Mouse (Mus musculus) megakaryocyte, embryonic 14.5 days (primary cell): ENCODE measurements at regions not wholly inside any gene's neighbourhood (a gene's known extent, or its start where the extent isn't known, plus 50 kb on each side); places are given as distances from the start of the nearest gene placed in this dataset.

Experiments used
- H3K27me3 ChIP-seq: replicated peaks from 2 replicates; pipeline ENCODE3; 2012; ENCODE audit warnings: inconsistent platforms
- H3K36me3 ChIP-seq: replicated peaks from 2 replicates; pipeline ENCODE3; 2012; ENCODE audit warnings: low read length, inconsistent platforms, mixed read lengths
- H3K4me1 ChIP-seq: 2 replicates; pipeline ENCODE4 v1.6.1; 2012; ENCODE audit warnings: inconsistent platforms
- H3K4me3 ChIP-seq: replicated peaks from 2 replicates; pipeline ENCODE3; 2012; ENCODE audit warnings: moderate library complexity, mild to moderate bottlenecking, inconsistent platforms
- H3K9me3 ChIP-seq: 2 replicates; pipeline ENCODE4 v1.6.1; 2012; ENCODE audit warnings: inconsistent platforms
- FLI1 ChIP-seq: IDR thresholded peaks from 2 replicates; pipeline ENCODE4 v1.6.1; 2012; ENCODE audit warnings: low read length, inconsistent platforms, mixed read lengths
- GATA1 ChIP-seq: IDR thresholded peaks from 3 replicates; pipeline ENCODE4 v1.6.1; 2012; ENCODE audit warnings: mixed read lengths, low read length, inconsistent platforms, borderline replicate concordance

- Histone ChIP-seq H3K27me3 (no peaks in the 10 kb centered on the region), H3K4me1 (no peaks in the 10 kb centered on the region), H3K4me3 (no peak overlapping the region), H3K36me3 (no peaks in the 10 kb centered on the region), H3K9me3 (peaks cover 11% of the 10 kb centered on the region; the same call in 1 of the 2 replicates)
- TF ChIP-seq GATA1: no peak
- TF ChIP-seq FLI1: no peak
These were observed 53.6 kb upstream of the Otol1 start for GRCm38 (mm10) chr3:69953674-69954329.

GRCm38 (mm10) chr3:69922792-69923418 lies 63.2 kb upstream of the Sptssb start:
- H3K4me3 ChIP-seq: no peak overlapping the region
- H3K36me3 ChIP-seq: no peaks in the 10 kb centered on the region
- H3K9me3 ChIP-seq: peaks cover 11% of the 10 kb centered on the region; the same call in 1 of the 2 replicates
- TF ChIP-seq GATA1: no peak
- no peak for TF ChIP-seq FLI1
- H3K27me3 ChIP-seq: no peaks in the 10 kb centered on the region
- no peaks in the 10 kb centered on the region for H3K4me1 ChIP-seq

GRCm38 (mm10) chr3:69912859-69913258 lies 53.1 kb upstream of the Sptssb start:
- Histone ChIP-seq H3K27me3 (peaks cover 4% of the 10 kb centered on the region), H3K4me1 (0 out of 2 replicates have a peak, but pooled peaks cover 3% of the 10 kb centered on the region), H3K36me3 (no peaks in the 10 kb centered on the region), H3K4me3 (no peak overlapping the region), H3K9me3 (no peaks in the 10 kb centered on the region)
- no peak for TF ChIP-seq GATA1
- TF ChIP-seq FLI1: no peak

GRCm38 (mm10) chr3:69910073-69910472 lies 50.3 kb upstream of the Sptssb start:
- H3K36me3 ChIP-seq: no peaks in the 10 kb centered on the region
- H3K27me3 ChIP-seq: peaks cover 4% of the 10 kb centered on the region
- no peaks in the 10 kb centered on the region for H3K9me3 ChIP-seq
- peak overlapping the region; percentile 31 for H3K4me3 ChIP-seq
- H3K4me1 ChIP-seq: 0 out of 2 replicates have a peak, but pooled peaks cover 3% of the 10 kb centered on the region
- TF ChIP-seq FLI1: no peak
